Mouse (Mus musculus): ENCODE measurements around the gene Camp. TPM values are rescaled to one million over a fixed set of nuclear protein-coding genes. Genes with fewer than 3 reads are reported as not detected.
A peak's percentile ranks its signal among the peaks of the same experiment; 100 is the strongest.

Gene Camp
- polyA plus RNA-seq (2015; fragmentation: Nextera tagmentation; extraction: Ambion mirVana), result 0.27 and 0.60 TPM in 2 replicates

DNA sequence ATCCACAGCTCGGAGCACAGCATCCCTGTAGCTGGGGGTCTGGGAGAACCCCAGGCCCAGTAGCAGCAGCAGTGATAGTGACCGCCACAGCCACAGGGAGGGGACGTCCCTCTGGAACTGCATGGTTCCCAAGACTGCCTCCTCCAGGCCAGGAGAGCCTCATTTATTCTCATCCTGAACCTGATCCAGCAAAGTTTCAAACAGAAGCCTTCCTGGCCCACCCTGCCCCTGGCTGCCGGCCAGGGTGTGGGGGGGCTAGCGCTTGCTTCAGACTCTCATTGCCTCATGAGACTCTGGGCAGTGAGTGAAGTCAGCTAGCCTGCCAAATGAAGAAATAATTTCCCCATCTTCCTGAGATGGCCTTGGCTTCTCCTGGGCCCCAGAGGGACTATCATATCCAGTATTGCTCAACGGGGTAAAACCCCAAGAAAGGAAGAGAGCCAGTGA, at the start of gene Camp:
Gene Camp, minus strand, starts transcription at position 306 of the 447 bp plus-strand sequence.
- Histone ChIP-seq H3K27ac (no peak within 1 kb of the TSS), H3K36me3 (peaks cover 7% of the 10 kb centered on the region), H3K27me3 (no peaks in the 10 kb centered on the region), H3K4me1 (peaks cover 9% of the 10 kb centered on the region), H3K4me3 (no peak within 1 kb of the TSS), H3K9me3 (no peaks in the 10 kb centered on the region), H3K4me2 (replicated peaks) (no peak within 1 kb of the TSS), H3K9ac (no peak within 1 kb of the TSS)
- 66% methylated on average over 6 of the region's 6 CpGs for WGBS
- peak; percentile 25 for ATAC-seq (ENCODE audit: low FRiP score, low read depth)

DNA sequence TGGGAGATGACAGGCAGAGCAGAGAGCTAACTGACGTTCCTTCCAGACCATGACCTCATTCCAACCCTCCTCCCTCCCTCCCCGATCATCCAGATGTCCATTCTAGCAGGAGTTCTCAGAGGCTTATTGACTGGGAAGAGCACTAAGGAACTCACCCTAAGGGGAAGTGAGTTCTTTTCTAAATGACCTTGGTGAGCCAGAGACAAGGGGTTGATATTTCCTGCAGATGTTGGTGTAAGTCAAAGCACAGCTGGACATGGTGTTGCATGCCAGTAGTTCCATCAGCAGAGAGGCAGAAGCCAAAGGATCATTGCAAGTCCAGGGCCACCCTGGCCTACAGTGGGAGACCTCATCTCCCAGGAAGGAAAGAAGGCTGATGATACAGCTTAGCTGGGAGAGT, 48.6 kb upstream of the Camp start:
- peaks cover 6% of the 10 kb centered on the region; the same call in 1 of the 2 replicates for H3K4me1 ChIP-seq
- H3K9ac ChIP-seq, result no peak overlapping the region
- no peaks in the 10 kb centered on the region for H3K27me3 ChIP-seq
- no peak overlapping the region for H3K27ac ChIP-seq
- ATAC-seq (ENCODE audit: low FRiP score, low read depth), result no peak
- no peak overlapping the region for H3K4me3 ChIP-seq
- H3K36me3 ChIP-seq, result peaks cover 24% of the 10 kb centered on the region
- 28% methylated on average over 2 of the region's 2 CpGs for WGBS
- no peaks in the 10 kb centered on the region for H3K9me3 ChIP-seq
- no peak overlapping the region for H3K4me2 ChIP-seq (replicated peaks)

GRCm38 (mm10) chr9:109896253-109897150, 47.1 kb upstream of the Camp start:
- ATAC-seq (ENCODE audit: low FRiP score, low read depth), result no peak

DNA sequence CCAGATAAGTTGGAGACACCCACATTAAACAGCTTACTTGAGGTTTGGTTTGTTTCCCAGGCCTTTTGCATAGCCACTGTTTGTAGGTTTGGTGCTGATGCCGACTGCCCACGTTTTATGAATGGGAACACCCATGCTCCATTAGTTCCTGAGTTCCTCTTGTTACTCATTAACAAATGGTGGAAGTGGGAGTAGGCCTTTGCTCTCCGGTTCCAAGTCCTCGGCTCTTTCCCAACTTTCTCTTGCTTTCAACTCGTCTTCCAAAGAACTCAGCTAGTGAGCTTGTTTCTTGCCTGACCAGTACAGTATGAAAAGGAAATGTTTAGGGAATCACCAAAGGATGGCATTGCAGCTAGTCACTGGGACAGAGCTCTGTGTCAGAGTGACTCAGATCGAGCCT, 46.2 kb upstream of the Camp start:
- Histone ChIP-seq H3K36me3 (peaks cover 48% of the 10 kb centered on the region), H3K27ac (no peak overlapping the region), H3K4me3 (no peak overlapping the region), H3K9me3 (no peaks in the 10 kb centered on the region), H3K27me3 (no peaks in the 10 kb centered on the region), H3K9ac (no peak overlapping the region), H3K4me2 (replicated peaks) (no peak overlapping the region), H3K4me1 (peaks cover 6% of the 10 kb centered on the region; the same call in 1 of the 2 replicates)
- 87% methylated on average over 6 of the region's 6 CpGs for WGBS
- ATAC-seq (ENCODE audit: low FRiP score, low read depth), result no peak

More at GRCm38 (mm10) chr9:109896253-109897150, 47.1 kb upstream of the Camp start:
- H3K4me2 ChIP-seq (replicated peaks), result no peak overlapping the region
- no peaks in the 10 kb centered on the region for H3K27me3 ChIP-seq
- H3K4me1 ChIP-seq, result peaks cover 6% of the 10 kb centered on the region; the same call in 1 of the 2 replicates
- H3K9ac ChIP-seq, result no peak overlapping the region
- peaks cover 38% of the 10 kb centered on the region for H3K36me3 ChIP-seq
- H3K9me3 ChIP-seq, result no peaks in the 10 kb centered on the region
- no peak overlapping the region for H3K27ac ChIP-seq
- H3K4me3 ChIP-seq, result no peak overlapping the region
- 81% methylated on average over 8 of the region's 8 CpGs for WGBS

DNA sequence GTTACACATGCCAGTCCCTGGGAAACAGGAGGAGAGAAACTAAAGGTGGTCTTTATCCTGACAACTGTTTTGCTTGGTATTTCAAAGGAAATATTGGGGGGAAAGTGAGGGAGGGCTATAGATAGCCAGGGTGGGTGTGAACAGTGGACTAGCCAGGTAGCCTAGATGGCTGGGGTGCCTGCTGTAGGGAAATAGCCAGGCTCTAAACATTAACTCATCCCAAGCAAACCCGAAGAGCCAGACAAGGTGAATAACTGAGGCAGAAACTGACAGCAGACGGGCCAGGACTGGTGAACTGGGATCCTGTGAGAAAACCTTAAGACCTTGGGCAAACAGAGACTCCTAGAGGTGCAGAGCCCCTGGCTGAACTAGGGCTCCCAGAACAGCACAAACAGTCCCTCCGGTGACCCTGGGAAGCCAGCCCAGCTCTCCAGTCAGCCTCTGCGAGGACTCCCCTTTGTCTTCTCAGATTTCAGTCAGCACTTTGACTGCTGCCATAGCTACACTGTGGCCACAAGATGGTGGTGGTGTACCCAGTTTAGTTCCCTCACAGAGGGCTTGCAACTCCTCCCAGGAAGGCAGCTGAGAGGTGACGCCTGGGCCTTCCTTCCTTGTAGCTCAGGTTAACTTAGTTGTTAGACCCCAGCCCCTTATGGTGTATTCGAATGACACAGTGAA, 45.1 kb upstream of the Camp start:
- H3K4me1 ChIP-seq, result peaks cover 6% of the 10 kb centered on the region; the same call in 1 of the 2 replicates
- H3K27me3 ChIP-seq, result no peaks in the 10 kb centered on the region
- H3K27ac ChIP-seq, result peak overlapping the region; percentile 79
- no peak overlapping the region for H3K4me3 ChIP-seq
- 21% methylated on average over 6 of the region's 6 CpGs for WGBS
- H3K9ac ChIP-seq, result no peak overlapping the region
- H3K4me2 ChIP-seq (replicated peaks), result no peak overlapping the region
- peak; percentile 88 for ATAC-seq (ENCODE audit: low FRiP score, low read depth)
- no peaks in the 10 kb centered on the region for H3K9me3 ChIP-seq
- H3K36me3 ChIP-seq, result peaks cover 58% of the 10 kb centered on the region

GRCm38 (mm10) chr9:109892651-109893250, 43.3 kb upstream of the Camp start:
- Histone ChIP-seq H3K9me3 (no peaks in the 10 kb centered on the region), H3K27ac (no peak overlapping the region), H3K9ac (no peak overlapping the region), H3K4me1 (peaks cover 6% of the 10 kb centered on the region; the same call in 1 of the 2 replicates), H3K36me3 (peaks cover 76% of the 10 kb centered on the region), H3K27me3 (no peaks in the 10 kb centered on the region), H3K4me2 (replicated peaks) (no peak overlapping the region), H3K4me3 (no peak overlapping the region)
- 68% methylated on average over 5 of the region's 5 CpGs for WGBS
- no peak for ATAC-seq (ENCODE audit: low FRiP score, low read depth)

DNA sequence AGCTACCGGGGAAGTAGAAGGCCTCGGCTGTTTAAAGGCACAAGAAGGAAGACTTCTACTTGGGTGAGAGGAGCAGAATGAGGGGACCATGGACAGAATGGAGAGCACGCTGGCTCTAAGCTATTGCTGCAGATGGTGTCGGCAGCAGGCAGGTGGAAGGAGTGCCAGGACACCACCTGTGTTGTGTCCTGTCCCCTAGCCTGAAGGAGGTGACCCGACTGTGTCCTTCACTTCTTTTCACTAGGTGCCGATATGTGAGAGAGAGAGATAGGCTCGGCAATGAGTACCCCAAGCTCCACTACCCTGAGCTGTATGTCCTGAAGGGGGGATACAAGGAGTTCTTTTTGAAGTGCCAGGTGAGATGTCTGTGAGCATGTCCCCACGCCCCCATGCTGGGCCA, 42.1 kb upstream of the Camp start:
- Histone ChIP-seq H3K4me1 (peaks cover 6% of the 10 kb centered on the region; the same call in 1 of the 2 replicates), H3K36me3 (peaks cover 84% of the 10 kb centered on the region), H3K4me3 (no peak overlapping the region), H3K27me3 (no peaks in the 10 kb centered on the region), H3K9me3 (no peaks in the 10 kb centered on the region), H3K9ac (no peak overlapping the region), H3K4me2 (replicated peaks) (no peak overlapping the region), H3K27ac (no peak overlapping the region)
- ATAC-seq (ENCODE audit: low FRiP score, low read depth), result no peak
- WGBS, result 90% methylated on average over 8 of the region's 8 CpGs

DNA sequence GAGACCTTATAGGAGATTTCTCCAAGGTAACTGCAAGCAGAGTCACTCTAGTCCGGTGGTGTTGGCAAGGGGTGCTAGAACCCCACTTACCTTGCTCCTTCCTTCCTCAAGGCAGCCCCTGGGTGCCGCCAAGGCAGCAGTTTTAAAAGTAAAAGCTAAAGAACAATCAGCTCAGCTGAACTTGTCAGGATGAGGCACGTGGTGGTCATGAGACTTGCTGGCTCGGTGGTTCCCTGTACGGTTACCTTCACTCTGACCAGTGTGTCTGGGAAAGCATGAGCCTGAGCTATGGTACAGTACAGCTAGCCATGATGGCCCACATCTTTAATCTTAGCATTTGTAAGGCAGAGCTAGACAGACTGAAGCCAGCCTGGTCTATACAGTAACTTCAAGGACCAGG, 37.9 kb upstream of the Camp start:
- H3K9me3 ChIP-seq, result no peaks in the 10 kb centered on the region
- no peak for ATAC-seq (ENCODE audit: low FRiP score, low read depth)
- peaks cover 99% of the 10 kb centered on the region for H3K36me3 ChIP-seq
- H3K9ac ChIP-seq, result no peak overlapping the region
- H3K4me1 ChIP-seq, result no peaks in the 10 kb centered on the region
- 90% methylated on average over 5 of the region's 5 CpGs for WGBS
- H3K27ac ChIP-seq, result no peak overlapping the region
- no peaks in the 10 kb centered on the region for H3K27me3 ChIP-seq
- no peak overlapping the region for H3K4me3 ChIP-seq
- H3K4me2 ChIP-seq (replicated peaks), result no peak overlapping the region

GRCm38 (mm10) chr9:109886259-109886658, 36.8 kb upstream of the Camp start:
- no peak for ATAC-seq (ENCODE audit: low FRiP score, low read depth)
- no peaks in the 10 kb centered on the region for H3K4me1 ChIP-seq
- WGBS, result 82% methylated on average over 4 of the region's 4 CpGs
- no peak overlapping the region for H3K4me3 ChIP-seq
- peaks cover 99% of the 10 kb centered on the region for H3K36me3 ChIP-seq
- no peak overlapping the region for H3K27ac ChIP-seq
- H3K9me3 ChIP-seq, result no peaks in the 10 kb centered on the region
- no peak overlapping the region for H3K9ac ChIP-seq
- no peaks in the 10 kb centered on the region for H3K27me3 ChIP-seq
- H3K4me2 ChIP-seq (replicated peaks), result no peak overlapping the region

DNA sequence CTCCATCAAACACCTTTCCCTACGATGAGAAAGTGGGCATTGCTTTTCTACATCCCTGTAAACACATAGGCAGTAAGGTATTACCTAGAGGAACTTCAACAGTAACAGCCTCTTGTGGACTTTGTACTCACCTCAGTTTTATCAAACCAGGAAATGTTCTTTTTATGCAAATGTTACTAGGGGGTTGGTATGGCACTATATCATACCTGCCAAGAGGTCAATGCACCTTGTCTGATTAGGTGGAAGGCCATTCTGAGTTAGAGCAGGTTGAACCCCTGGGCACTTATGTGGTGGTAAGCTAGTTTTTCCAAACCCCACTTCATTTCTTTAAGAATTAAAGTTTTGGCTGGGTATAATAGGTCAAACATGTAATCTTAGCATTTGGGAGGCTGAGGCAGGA, 29.9 kb upstream of the Camp start:
- H3K27me3 ChIP-seq, result no peaks in the 10 kb centered on the region
- 92% methylated on average over 1 of the region's 1 CpGs for WGBS
- peaks cover 68% of the 10 kb centered on the region for H3K36me3 ChIP-seq
- no peak for ATAC-seq (ENCODE audit: low FRiP score, low read depth)
- no peaks in the 10 kb centered on the region for H3K9me3 ChIP-seq
- H3K9ac ChIP-seq, result no peak overlapping the region
- no peak overlapping the region for H3K27ac ChIP-seq
- peaks cover 15% of the 10 kb centered on the region for H3K4me1 ChIP-seq
- H3K4me2 ChIP-seq (replicated peaks), result no peak overlapping the region
- H3K4me3 ChIP-seq, result no peak overlapping the region

DNA sequence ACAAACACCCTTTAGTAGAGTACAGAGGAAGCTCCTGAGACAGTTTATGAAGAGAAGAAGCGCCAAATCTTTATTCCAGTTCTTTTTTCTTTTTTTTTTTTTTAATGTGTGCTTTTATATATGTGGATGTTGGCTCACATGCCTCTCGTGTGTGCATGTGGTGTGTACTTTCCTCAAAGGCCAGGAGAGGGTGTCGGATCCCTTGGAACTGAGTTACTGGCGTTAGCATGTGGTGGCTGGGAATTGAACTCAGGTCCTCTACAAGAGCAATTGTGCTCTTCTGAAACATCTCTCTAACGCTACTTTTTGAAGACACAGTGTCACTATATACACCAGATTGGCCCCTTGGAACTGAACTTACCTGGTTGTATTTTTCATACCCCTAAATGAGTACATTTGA, 28.2 kb upstream of the Camp start:
- ATAC-seq (ENCODE audit: low FRiP score, low read depth), result no peak
- Histone ChIP-seq H3K27ac (no peak overlapping the region), H3K27me3 (no peaks in the 10 kb centered on the region), H3K9me3 (no peaks in the 10 kb centered on the region), H3K36me3 (peaks cover 52% of the 10 kb centered on the region), H3K4me1 (peaks cover 15% of the 10 kb centered on the region), H3K9ac (peak overlapping the region; percentile 98; the same call in 1 of the 2 replicates), H3K4me3 (peak overlapping the region; percentile 99), H3K4me2 (replicated peaks) (peak overlapping the region; percentile 80)
- WGBS, result 78% methylated on average over 5 of the region's 5 CpGs

GRCm38 (mm10) chr9:109876756-109877155, 27.3 kb upstream of the Camp start:
- H3K4me3 ChIP-seq, result peak overlapping the region; percentile 99
- H3K9ac ChIP-seq, result peak overlapping the region; percentile 98
- peaks cover 43% of the 10 kb centered on the region for H3K36me3 ChIP-seq
- H3K9me3 ChIP-seq, result no peaks in the 10 kb centered on the region
- H3K27me3 ChIP-seq, result no peaks in the 10 kb centered on the region
- peak overlapping the region; percentile 93 for H3K27ac ChIP-seq
- peak overlapping the region; percentile 80 for H3K4me2 ChIP-seq (replicated peaks)
- peaks cover 15% of the 10 kb centered on the region for H3K4me1 ChIP-seq
- WGBS, result 5% methylated on average over 3 of the region's 3 CpGs
- ATAC-seq (ENCODE audit: low FRiP score, low read depth), result no peak
